Mouse (Mus musculus) liver, embryonic 14.5 days (tissue): Measurements from ENCODE around the gene Itgb3. TPM values are rescaled to one million over a fixed set of nuclear protein-coding genes. Genes with fewer than 3 reads are reported as not detected.

Source experiments
- ATAC-seq: fragments of 200-750 bp; cut with Nextera tagmentation; 2 replicates; pipeline ENCODE4 v1.8.0; 2017; ENCODE audit warnings: moderate number of reproducible peaks, mild to moderate bottlenecking, moderate library complexity; ENCODE audit not compliant: insufficient read depth
- DNase-seq, 3 experiments: peaks; one replicate each; pipeline ENCODE4 v3.0.0-alpha.2; 2012 to 2013; ENCODE audit warnings: low read depth in 3 of 3, low spot score in 3 of 3
- H3K27ac ChIP-seq: fragments of 300-500 bp; sonication (generic); 2 replicates; pipeline ENCODE4 v1.5.1; 2014; ENCODE audit warnings: moderate library complexity, mild to moderate bottlenecking, control low read depth, inconsistent platforms
- H3K27me3 ChIP-seq: fragments of 300-500 bp; sonication (generic); 2 replicates; pipeline ENCODE4 v1.6.1; 2014; ENCODE audit warnings: mild to moderate bottlenecking, low read length, moderate library complexity; ENCODE audit not compliant: control insufficient read depth, insufficient read depth
- H3K36me3 ChIP-seq: fragments of 300-500 bp; sonication (generic); replicated peaks from 2 replicates; pipeline ENCODE4 v1.6.1; 2014; ENCODE audit warnings: low read depth; ENCODE audit not compliant: control insufficient read depth, insufficient read depth
- H3K4me1 ChIP-seq, 2 experiments: fragments of 200-500 bp in 1 of 2; fragments of 300-500 bp in 1 of 2; sonication (generic) in 1 of 2; replicated peaks; 2 replicates each; pipeline ENCODE4 v1.6.1; 2012 to 2014; ENCODE audit warnings: antibody characterized with exemption in 1 of 2, inconsistent platforms in 1 of 2, low read length in 1 of 2; ENCODE audit not compliant: control insufficient read depth in 2 of 2, insufficient read depth in 2 of 2
- H3K4me2 ChIP-seq: fragments of 300-500 bp; sonication (generic); 2 replicates; pipeline ENCODE4 v1.6.1; 2014; ENCODE audit warnings: low read depth, mild to moderate bottlenecking, control low read depth, moderate library complexity
- H3K4me3 ChIP-seq, 2 experiments: fragments of 200-500 bp in 1 of 2; fragments of 300-500 bp in 1 of 2; sonication (generic) in 1 of 2; 2 replicates each; pipeline ENCODE4 v1.5.1; 2012 to 2014; ENCODE audit warnings: low read depth in 2 of 2, low read length in 2 of 2, mild to moderate bottlenecking in 2 of 2, control low read depth in 1 of 2, inconsistent platforms in 1 of 2, moderate library complexity in 1 of 2; ENCODE audit not compliant: insufficient read depth in 1 of 2
- H3K9ac ChIP-seq: fragments of 300-500 bp; sonication (generic); replicated peaks from 2 replicates; pipeline ENCODE4 v1.6.1; 2014; ENCODE audit warnings: mild to moderate bottlenecking, control low read depth, moderate library complexity
- H3K9me3 ChIP-seq: fragments of 300-500 bp; sonication (generic); 2 replicates; pipeline ENCODE4 v1.6.1; 2016; ENCODE audit warnings: low read length, mixed read lengths; ENCODE audit not compliant: control insufficient read depth
- CTCF ChIP-seq: IDR thresholded peaks from 2 replicates; pipeline ENCODE4 v1.5.1; 2016; ENCODE audit warnings: antibody characterized with exemption, low read depth, control low read depth
- EP300 ChIP-seq: IDR thresholded peaks from 2 replicates; pipeline ENCODE4 v1.6.1; 2016; ENCODE audit warnings: antibody characterized with exemption, low read depth
- WGBS: fragments of 180-500 bp; shearing (Covaris S2); extraction: QIAGEN DNeasy Blood & Tissue Kit; methylation state at CpG from one replicate; pipeline ENCODE4 v1.1.7; 2014; ENCODE audit not compliant: insufficient replicate concordance; 5-methylcytosine and 5-hydroxymethylcytosine counted together
- polyA plus RNA-seq, 2 experiments: library from polyadenylated mRNA; depleted of rRNA in 1 of 2; stranded (reverse) in 1 of 2; unstranded in 1 of 2; fragments of >200 nt; fragmentation: Nextera tagmentation in 1 of 2; extraction: Ambion mirVana in 1 of 2; gene quantifications; 2 replicates each; pipeline versions ENCODE4 v1.2.1 to v1.2.3; 2012 to 2014

Gene Itgb3
- polyA plus RNA-seq, 2 experiments = 5.7 to 11.2 TPM

GRCm38 (mm10) chr11:104645402-104645801 is 37.6 kb downstream of the Itgb3 start:
- Histone ChIP-seq H3K36me3 (no peaks in the 10 kb centered on the region), H3K9ac (no peak overlapping the region), H3K4me3 (no peak overlapping the region), H3K4me2 (no peak overlapping the region), H3K9me3 (no peaks in the 10 kb centered on the region), H3K27me3 (no peaks in the 10 kb centered on the region), H3K27ac (no peak overlapping the region), H3K4me1 (no peaks in the 10 kb centered on the region)
- WGBS = 69% methylated on average over 6 of the region's 6 CpGs
- DNase-seq (no peak), ATAC-seq (no peak)
- TF ChIP-seq EP300 (no peak), CTCF (no peak)

- Histone ChIP-seq H3K27ac (no peak overlapping the region), H3K4me1 (no peaks in the 10 kb centered on the region), H3K4me3 (no peak overlapping the region), H3K4me2 (no peak overlapping the region), H3K36me3 (no peaks in the 10 kb centered on the region), H3K9me3 (no peaks in the 10 kb centered on the region), H3K27me3 (no peaks in the 10 kb centered on the region), H3K9ac (no peak overlapping the region)
- TF ChIP-seq EP300 = no peak
- DNase-seq (no peak), ATAC-seq (no peak)
- 60% methylated on average over 4 of the region's 4 CpGs for WGBS
These were observed 38.4 kb downstream of the Itgb3 start for GRCm38 (mm10) chr11:104646173-104646572.

- ATAC-seq (no peak), DNase-seq (no peak)
- Histone ChIP-seq H3K4me3 (no peak overlapping the region), H3K27me3 (no peaks in the 10 kb centered on the region), H3K9ac (no peak overlapping the region), H3K4me2 (no peak overlapping the region), H3K36me3 (no peaks in the 10 kb centered on the region), H3K9me3 (no peaks in the 10 kb centered on the region), H3K27ac (no peak overlapping the region), H3K4me1 (no peaks in the 10 kb centered on the region)
- no peak for TF ChIP-seq CTCF
- TF ChIP-seq EP300 = no peak
- 56% methylated on average over 5 of the region's 5 CpGs for WGBS
These were observed 38.8 kb downstream of the Itgb3 start for GRCm38 (mm10) chr11:104646611-104647010.

GRCm38 (mm10) chr11:104647188-104647867 is 39.5 kb downstream of the Itgb3 start:
- Histone ChIP-seq H3K36me3 (no peaks in the 10 kb centered on the region), H3K9ac (no peak overlapping the region), H3K4me2 (no peak overlapping the region), H3K4me3 (no peak overlapping the region), H3K9me3 (no peaks in the 10 kb centered on the region), H3K27me3 (no peaks in the 10 kb centered on the region), H3K27ac (no peak overlapping the region), H3K4me1 (no peaks in the 10 kb centered on the region)
- DNase-seq = no peak
- 50% methylated on average over 8 of the region's 8 CpGs for WGBS
- no peak for TF ChIP-seq EP300
- no peak for ATAC-seq

- Histone ChIP-seq H3K4me2 (no peak overlapping the region), H3K36me3 (no peaks in the 10 kb centered on the region), H3K4me1 (no peaks in the 10 kb centered on the region), H3K4me3 (no peak overlapping the region), H3K27me3 (no peaks in the 10 kb centered on the region), H3K27ac (no peak overlapping the region), H3K9me3 (no peaks in the 10 kb centered on the region), H3K9ac (no peak overlapping the region)
- TF ChIP-seq CTCF (peak; percentile 91), EP300 (no peak)
- no peak for ATAC-seq
- WGBS = 40% methylated on average over 3 of the region's 3 CpGs
- DNase-seq = no peak
These were observed 40.8 kb downstream of the Itgb3 start for GRCm38 (mm10) chr11:104648571-104648970.
